Mouse (Mus musculus): Measurements from ENCODE around the gene Mapt.

DNA sequence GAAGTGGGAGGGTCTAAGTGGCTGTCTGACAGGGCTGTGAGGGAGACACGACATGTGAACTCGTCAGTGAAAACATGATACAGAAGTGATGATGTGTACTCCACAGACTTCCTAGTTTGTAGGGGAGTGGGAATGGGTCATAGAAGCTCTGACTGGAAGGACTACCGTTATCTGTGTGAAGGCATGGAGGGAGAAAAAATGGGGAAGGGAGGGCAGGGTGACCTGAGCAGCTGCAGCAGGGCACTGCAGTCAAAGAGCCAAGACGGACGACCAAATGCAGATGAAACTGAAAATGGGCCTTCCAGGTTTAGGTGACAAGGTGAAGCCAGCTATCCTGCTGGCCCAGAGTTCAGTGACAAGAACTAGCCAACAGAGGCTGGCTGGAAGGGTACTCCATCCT, 102.9 kb downstream of the Mapt start:
- TF ChIP-seq MYOG (IDR thresholded peaks at IDR 0.05; ENCODE audit: control insufficient read depth in 1 of 3, insufficient read depth in 1 of 3, insufficient read length in 2 of 3, low read depth in 2 of 3) (no peak), TCF12 (IDR thresholded peaks at IDR 0.05; ENCODE audit: insufficient read depth, poor library complexity, severe bottlenecking) (no peak), USF1 (IDR thresholded peaks at IDR 0.05; ENCODE audit: low read depth) (no peak), POLR2A (IDR thresholded peaks at IDR 0.05; ENCODE audit: insufficient read length, low read depth) (no peak), CEBPB (IDR thresholded peaks at IDR 0.05; ENCODE audit: insufficient read depth, poor library complexity, severe bottlenecking) (no peak), POLR2AphosphoS2 (IDR thresholded peaks at IDR 0.05; ENCODE audit: insufficient read length, low read depth) (no peak), MYOD1 (IDR thresholded peaks at IDR 0.05; ENCODE audit: control insufficient read depth in 1 of 3, insufficient read length in 2 of 3, low read depth in 2 of 3) (no peak), MAX (IDR thresholded peaks at IDR 0.05; ENCODE audit: low read depth) (no peak)
